Mouse (Mus musculus) heart, adult 2 months (tissue): ENCODE measurements at regions not wholly inside any gene's neighbourhood (a gene's known extent, or its start where the extent isn't known, plus 50 kb on each side); places are given as distances from the start of the nearest gene placed in this dataset.
A peak's percentile ranks its signal among the peaks of the same experiment; 100 is the strongest.

ENCODE experiments used
- DNase-seq, 2 experiments: peaks; one replicate each; pipeline ENCODE4 v3.0.0; 2021
- H3K27ac ChIP-seq: fragments of 200-600 bp; 2 replicates; pipeline ENCODE4 v1.8.1; 2022
- H3K27me3 ChIP-seq: fragments of 200-500 bp; 2 replicates; pipeline ENCODE4 v1.6.1; 2012; ENCODE audit warnings: mild to moderate bottlenecking, low read length, inconsistent platforms, mixed read lengths; ENCODE audit not compliant: control insufficient read depth, insufficient read depth
- H3K36me3 ChIP-seq: fragments of 200-500 bp; 2 replicates; pipeline ENCODE4 v1.6.1; 2012; ENCODE audit warnings: low read length, inconsistent platforms; ENCODE audit not compliant: control insufficient read depth, insufficient read depth
- H3K4me1 ChIP-seq: fragments of 200-500 bp; 2 replicates; pipeline ENCODE4 v1.6.1; 2011; ENCODE audit warnings: low read length; ENCODE audit not compliant: control insufficient read depth, insufficient read depth
- H3K4me3 ChIP-seq: fragments of 200-600 bp; 2 replicates; pipeline ENCODE4 v1.8.1; 2022
- H3K79me2 ChIP-seq: fragments of 200-500 bp; replicated peaks from 2 replicates; pipeline ENCODE4 v1.6.1; 2012; ENCODE audit warnings: mild to moderate bottlenecking, inconsistent platforms, low read length, moderate library complexity, mixed read lengths; ENCODE audit not compliant: control insufficient read depth, insufficient read depth
- H3K9ac ChIP-seq: fragments of 200-500 bp; 2 replicates; pipeline ENCODE4 v1.6.1; 2012; ENCODE audit warnings: low read depth, mild to moderate bottlenecking, control low read depth, inconsistent platforms, low read length, mixed read lengths
- CTCF ChIP-seq: fragments of 200-600 bp; IDR thresholded peaks from 2 replicates; pipeline ENCODE4 v1.8.1; 2022; ENCODE audit warnings: antibody characterized with exemption, mild to moderate bottlenecking, moderate library complexity
- EP300 ChIP-seq: fragments of 200-500 bp; IDR thresholded peaks from 2 replicates; pipeline ENCODE4 v1.6.1; 2011; ENCODE audit warnings: low read depth, low read length, control low read depth; ENCODE audit not compliant: insufficient read depth
- POLR2A ChIP-seq: fragments of 200-500 bp; IDR thresholded peaks from 2 replicates; pipeline ENCODE4 v1.6.1; 2011; ENCODE audit warnings: mild to moderate bottlenecking, low read depth, low read length, control low read depth; ENCODE audit not compliant: insufficient read depth
- WGBS: fragments of 180-500 bp; shearing (Covaris S2); methylation state at CpG from one replicate; pipeline ENCODE4 v1.1.7; 2018; 5-methylcytosine and 5-hydroxymethylcytosine counted together
- intact Hi-C: fragments of 180-260 bp; cut with DNase I; formaldehyde crosslinking; loops from one replicate; pipeline ENCODE4 v1.15.1; 2025

GRCm38 (mm10) chr2:74970611-74971265 lies 145.1 kb downstream of the Mtx2 start:
- Histone ChIP-seq H3K36me3 (0 out of 2 replicates have a peak, but pooled peaks cover 2% of the 10 kb centered on the region), H3K27ac (peak overlapping the region; percentile 71), H3K4me1 (peaks cover 13% of the 10 kb centered on the region), H3K4me3 (no peak overlapping the region), H3K27me3 (no peaks in the 10 kb centered on the region; the same call in 1 of the 2 replicates), H3K79me2 (no peaks in the 10 kb centered on the region), H3K9ac (no peak overlapping the region)
- intact Hi-C loops: loop anchor here (2.0 kb wide), 2 partner anchors 24 to 48 kb away; no protein-coding TSS in a partner anchor
- WGBS: 55% methylated on average over 14 of the region's 14 CpGs
- peak in 1 of 2 experiments; percentile 5 for DNase-seq
- TF ChIP-seq CTCF (no peak), POLR2A (no peak), EP300 (no peak)

GRCm38 (mm10) chr2:74973386-74973785 lies 147.8 kb downstream of the Mtx2 start:
- 42% methylated on average over 6 of the region's 6 CpGs for WGBS
- TF ChIP-seq POLR2A: no peak
- TF ChIP-seq CTCF: no peak
- Histone ChIP-seq H3K27me3 (no peaks in the 10 kb centered on the region; the same call in 1 of the 2 replicates), H3K4me3 (no peak overlapping the region), H3K27ac (no peak overlapping the region), H3K4me1 (peaks cover 13% of the 10 kb centered on the region), H3K36me3 (0 out of 2 replicates have a peak, but pooled peaks cover 2% of the 10 kb centered on the region), H3K9ac (no peak overlapping the region), H3K79me2 (no peaks in the 10 kb centered on the region)
- intact Hi-C loops: no loop called here
- no peak for DNase-seq

GRCm38 (mm10) chr2:74974595-74975325 lies 149.2 kb downstream of the Mtx2 start:
- TF ChIP-seq POLR2A (no peak), EP300 (no peak), CTCF (no peak)
- no peak overlapping the region for H3K4me3 ChIP-seq
- DNase-seq: no peak
- H3K9ac ChIP-seq: no peak overlapping the region
- H3K4me1 ChIP-seq: peaks cover 8% of the 10 kb centered on the region
- intact Hi-C loops: no loop called here
- 74% methylated on average over 16 of the region's 16 CpGs for WGBS
- H3K79me2 ChIP-seq: no peaks in the 10 kb centered on the region
- no peaks in the 10 kb centered on the region; the same call in 1 of the 2 replicates for H3K27me3 ChIP-seq
- 0 out of 2 replicates have a peak, but pooled peaks cover 2% of the 10 kb centered on the region for H3K36me3 ChIP-seq
- no peak overlapping the region for H3K27ac ChIP-seq

- H3K4me1 ChIP-seq: no peaks in the 10 kb centered on the region
- TF ChIP-seq POLR2A (no peak), CTCF (peak; percentile 13; the same call in 1 of the 2 replicates), EP300 (no peak)
- intact Hi-C loops: no loop called here
- H3K79me2 ChIP-seq: no peaks in the 10 kb centered on the region
- H3K27me3 ChIP-seq: no peaks in the 10 kb centered on the region; the same call in 1 of the 2 replicates
- 97% methylated on average over 3 of the region's 3 CpGs for WGBS
- DNase-seq: no peak
- H3K9ac ChIP-seq: no peak overlapping the region
- no peaks in the 10 kb centered on the region for H3K36me3 ChIP-seq
- H3K4me3 ChIP-seq: no peak overlapping the region
- no peak overlapping the region for H3K27ac ChIP-seq
Observed at GRCm38 (mm10) chr2:74977348-74977747, 151.7 kb downstream of the Mtx2 start.

DNA sequence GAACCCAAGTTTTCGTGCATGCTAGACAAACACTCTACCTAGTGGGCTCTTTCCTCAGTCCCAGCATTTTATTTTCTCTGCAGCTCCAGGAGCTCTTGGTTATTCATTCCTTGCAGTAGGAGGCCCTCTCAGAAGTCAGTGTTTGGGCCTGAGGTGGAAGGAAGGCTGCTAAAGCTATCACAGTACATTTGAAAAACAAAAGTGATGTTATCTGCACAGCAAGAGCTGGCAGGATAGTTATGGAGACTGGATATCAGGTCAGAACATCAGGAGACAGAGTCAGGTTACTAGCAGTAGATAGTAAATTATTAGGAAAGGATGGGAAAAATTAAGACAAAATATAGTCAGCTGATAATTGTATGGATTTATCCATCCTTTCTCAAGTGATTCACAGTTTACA lies 152.2 kb downstream of the Mtx2 start:
- Histone ChIP-seq H3K27me3 (no peaks in the 10 kb centered on the region; the same call in 1 of the 2 replicates), H3K27ac (no peak overlapping the region), H3K4me1 (no peaks in the 10 kb centered on the region), H3K9ac (no peak overlapping the region), H3K36me3 (no peaks in the 10 kb centered on the region), H3K79me2 (no peaks in the 10 kb centered on the region), H3K4me3 (no peak overlapping the region)
- WGBS: 93% methylated on average over 1 of the region's 1 CpGs
- no peak for DNase-seq
- TF ChIP-seq EP300 (no peak), CTCF (no peak), POLR2A (no peak)
- intact Hi-C loops: no loop called here

DNA sequence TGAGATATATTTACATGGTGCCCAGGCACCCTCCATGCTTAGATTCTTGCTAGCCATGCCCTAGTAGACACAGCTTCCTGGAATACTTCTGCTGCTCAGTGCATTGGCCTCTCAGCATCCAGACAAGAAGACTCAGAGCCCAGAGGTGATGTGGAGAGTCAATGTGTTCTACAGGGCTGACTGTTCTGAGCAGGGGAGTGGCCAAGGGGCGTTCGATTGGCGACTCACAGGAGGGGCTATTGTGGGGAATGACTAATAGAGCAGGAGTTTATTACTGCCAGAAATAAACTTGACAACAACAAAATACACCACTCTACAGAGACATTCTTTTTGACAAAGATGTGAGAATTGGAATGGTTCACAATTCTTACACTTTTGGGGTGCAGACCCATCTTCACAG lies 156.3 kb downstream of the Mtx2 start:
- DNase-seq: no peak
- Histone ChIP-seq H3K4me3 (no peak overlapping the region), H3K4me1 (no peaks in the 10 kb centered on the region), H3K36me3 (no peaks in the 10 kb centered on the region), H3K27ac (no peak overlapping the region), H3K9ac (no peak overlapping the region), H3K79me2 (no peaks in the 10 kb centered on the region), H3K27me3 (no peaks in the 10 kb centered on the region)
- no peak for TF ChIP-seq CTCF
- TF ChIP-seq EP300: no peak
- no peak for TF ChIP-seq POLR2A
- intact Hi-C loops: no loop called here
- 91% methylated on average over 3 of the region's 3 CpGs for WGBS
